Mouse (Mus musculus) limb, embryonic 13.5 days (tissue): ENCODE measurements at regions not wholly inside any gene's neighbourhood (a gene's known extent, or its start where the extent isn't known, plus 50 kb on each side); places are given as distances from the start of the nearest gene placed in this dataset.
A peak's percentile ranks its signal among the peaks of the same experiment; 100 is the strongest.

ENCODE experiments used
- ATAC-seq: fragments of 200-750 bp; cut with Nextera tagmentation; 2 replicates; pipeline ENCODE4 v1.8.0; 2017; ENCODE audit warnings: low read depth, moderate number of reproducible peaks, moderate TSS enrichment; ENCODE audit not compliant: low FRiP score
- H3K27ac ChIP-seq: fragments of 300-500 bp; sonication (generic); 2 replicates; pipeline ENCODE4 v1.5.1; 2015; ENCODE audit warnings: inconsistent platforms, mild to moderate bottlenecking, moderate library complexity
- H3K27me3 ChIP-seq: fragments of 300-500 bp; sonication (generic); 2 replicates; pipeline ENCODE4 v1.6.1; 2015; ENCODE audit warnings: mild to moderate bottlenecking, inconsistent platforms
- H3K36me3 ChIP-seq: fragments of 300-500 bp; sonication (generic); 2 replicates; pipeline ENCODE4 v1.6.1; 2015; ENCODE audit warnings: inconsistent platforms, mild to moderate bottlenecking, moderate library complexity
- H3K4me1 ChIP-seq: fragments of 300-500 bp; sonication (generic); 2 replicates; pipeline ENCODE4 v1.6.1; 2015; ENCODE audit warnings: inconsistent platforms
- H3K4me2 ChIP-seq: fragments of 300-500 bp; sonication (generic); replicated peaks from 2 replicates; pipeline ENCODE4 v1.6.1; 2015; ENCODE audit warnings: inconsistent platforms, mild to moderate bottlenecking, moderate library complexity
- H3K4me3 ChIP-seq: fragments of 300-500 bp; sonication (generic); 2 replicates; pipeline ENCODE4 v1.5.1; 2015; ENCODE audit warnings: moderate library complexity, mild to moderate bottlenecking, inconsistent platforms
- H3K9ac ChIP-seq: fragments of 300-500 bp; sonication (generic); 2 replicates; pipeline ENCODE4 v1.6.1; 2015; ENCODE audit warnings: mild to moderate bottlenecking, inconsistent platforms
- H3K9me3 ChIP-seq: fragments of 300-500 bp; sonication (generic); 2 replicates; pipeline ENCODE4 v1.6.1; 2016; ENCODE audit warnings: inconsistent platforms
- whole genome bisulfite sequencing: fragments of 180-500 bp; shearing (Covaris S2); methylation state at CpG from one replicate; pipeline ENCODE4 v1.1.7; 2015; 5-methylcytosine and 5-hydroxymethylcytosine counted together

DNA sequence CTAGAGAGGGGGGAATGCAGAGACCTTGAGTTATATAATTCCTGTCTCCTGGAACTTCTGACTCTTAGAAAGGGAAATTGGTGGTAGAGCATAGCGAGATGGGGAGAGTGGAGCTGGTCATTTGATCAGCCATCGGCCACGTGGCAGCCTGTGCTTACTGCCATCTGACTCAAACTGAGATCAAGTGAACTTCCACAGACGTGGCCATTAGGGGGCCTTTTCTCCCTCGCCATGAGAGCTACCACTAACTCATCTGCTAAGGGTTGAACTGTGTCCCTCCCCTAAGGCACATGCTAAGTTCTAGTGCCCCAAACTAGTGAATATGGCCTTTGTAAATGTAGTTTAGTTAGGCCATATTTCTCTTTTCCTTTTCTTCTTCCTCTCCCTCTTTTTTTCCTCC lies 120.6 kb downstream of the 2410131K14Rik start:
- ATAC-seq: no peak
- H3K9ac ChIP-seq: no peak overlapping the region
- WGBS: 20% methylated on average over 5 of the region's 5 CpGs
- H3K27ac ChIP-seq: no peak overlapping the region
- 0 out of 2 replicates have a peak, but pooled peaks cover 3% of the 10 kb centered on the region for H3K9me3 ChIP-seq
- H3K27me3 ChIP-seq: no peaks in the 10 kb centered on the region
- H3K36me3 ChIP-seq: no peaks in the 10 kb centered on the region
- no peak overlapping the region for H3K4me3 ChIP-seq
- H3K4me2 ChIP-seq: no peak overlapping the region
- H3K4me1 ChIP-seq: peaks cover 30% of the 10 kb centered on the region

DNA sequence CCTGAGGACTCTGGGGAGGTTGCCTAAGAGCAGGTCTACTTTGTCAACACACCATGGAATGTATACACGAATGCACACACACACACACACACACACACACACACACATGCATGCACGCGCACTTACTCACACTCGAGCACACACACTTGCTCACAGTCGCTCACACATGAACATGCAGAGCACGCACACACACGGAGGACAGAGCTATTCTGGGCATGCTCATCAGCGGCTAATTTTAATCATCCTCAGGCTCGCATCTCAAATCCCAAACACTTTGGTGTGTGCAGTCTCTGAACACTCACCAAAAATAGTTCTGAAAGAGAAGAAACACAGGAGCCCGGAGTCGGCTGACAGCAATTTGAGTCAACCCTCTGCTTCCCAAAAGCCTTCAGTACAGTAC lies 122.0 kb downstream of the 2410131K14Rik start:
- no peak overlapping the region for H3K9ac ChIP-seq
- ATAC-seq: no peak
- H3K27me3 ChIP-seq: 0 out of 2 replicates have a peak, but pooled peaks cover 2% of the 10 kb centered on the region
- H3K9me3 ChIP-seq: 0 out of 2 replicates have a peak, but pooled peaks cover 3% of the 10 kb centered on the region
- no peaks in the 10 kb centered on the region for H3K36me3 ChIP-seq
- H3K27ac ChIP-seq: no peak overlapping the region
- WGBS: 85% methylated on average over 11 of the region's 11 CpGs
- no peak overlapping the region for H3K4me3 ChIP-seq
- H3K4me2 ChIP-seq: no peak overlapping the region
- peaks cover 16% of the 10 kb centered on the region for H3K4me1 ChIP-seq

DNA sequence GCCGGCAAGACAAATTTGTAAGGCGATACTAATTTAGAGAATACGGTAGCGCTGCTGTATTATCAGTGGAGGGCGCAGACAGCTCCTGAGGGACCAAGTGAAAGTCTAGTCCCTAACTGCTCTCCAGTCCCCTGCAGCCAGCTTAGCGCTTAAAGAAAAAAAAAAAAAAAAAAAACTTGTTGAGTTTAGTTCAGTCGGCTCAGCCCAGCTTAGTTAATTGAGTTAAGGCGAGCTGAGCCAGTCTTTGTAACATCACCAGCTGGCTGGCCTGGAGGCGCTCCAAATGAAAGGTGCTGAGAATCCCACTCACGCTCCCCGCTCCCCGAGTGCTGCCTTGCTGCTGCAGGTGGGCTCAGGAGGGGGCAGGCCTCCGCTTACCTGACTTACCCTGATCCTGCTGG lies 128.6 kb downstream of the 2410131K14Rik start:
- Histone ChIP-seq H3K9me3 (0 out of 2 replicates have a peak, but pooled peaks cover 3% of the 10 kb centered on the region), H3K4me1 (peaks cover 26% of the 10 kb centered on the region), H3K27me3 (peaks cover 9% of the 10 kb centered on the region; the same call in 1 of the 2 replicates), H3K36me3 (no peaks in the 10 kb centered on the region), H3K4me2 (peak overlapping the region; percentile 35), H3K27ac (no peak overlapping the region), H3K9ac (no peak overlapping the region), H3K4me3 (no peak overlapping the region)
- ATAC-seq: no peak
- WGBS: 4% methylated on average over 13 of the region's 13 CpGs

DNA sequence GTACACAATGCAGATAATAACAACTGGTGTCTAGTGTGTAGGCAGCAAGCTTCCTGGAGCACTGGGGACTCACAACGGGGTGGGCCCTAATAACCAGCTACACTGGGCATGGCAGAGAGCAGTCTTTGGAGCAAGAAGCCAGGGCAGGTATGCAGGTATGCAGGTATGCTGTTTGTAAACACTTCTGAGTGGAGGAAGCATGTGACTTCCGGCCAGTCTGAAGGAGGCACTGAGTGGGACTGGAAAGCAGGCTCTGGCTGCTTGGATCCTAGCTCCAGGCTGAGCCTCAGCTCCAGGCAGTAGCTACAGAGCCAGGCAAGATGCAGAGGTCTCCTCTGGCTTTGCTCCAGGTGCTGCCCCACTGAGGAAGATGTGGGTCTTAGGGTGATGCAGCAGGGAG lies 129.9 kb downstream of the 2410131K14Rik start:
- H3K27ac ChIP-seq: no peak overlapping the region
- 59% methylated on average over 2 of the region's 2 CpGs for WGBS
- ATAC-seq: no peak
- H3K36me3 ChIP-seq: no peaks in the 10 kb centered on the region
- H3K4me3 ChIP-seq: no peak overlapping the region
- H3K4me1 ChIP-seq: peaks cover 31% of the 10 kb centered on the region
- H3K4me2 ChIP-seq: no peak overlapping the region
- no peaks in the 10 kb centered on the region for H3K9me3 ChIP-seq
- peaks cover 13% of the 10 kb centered on the region for H3K27me3 ChIP-seq
- H3K9ac ChIP-seq: no peak overlapping the region

DNA sequence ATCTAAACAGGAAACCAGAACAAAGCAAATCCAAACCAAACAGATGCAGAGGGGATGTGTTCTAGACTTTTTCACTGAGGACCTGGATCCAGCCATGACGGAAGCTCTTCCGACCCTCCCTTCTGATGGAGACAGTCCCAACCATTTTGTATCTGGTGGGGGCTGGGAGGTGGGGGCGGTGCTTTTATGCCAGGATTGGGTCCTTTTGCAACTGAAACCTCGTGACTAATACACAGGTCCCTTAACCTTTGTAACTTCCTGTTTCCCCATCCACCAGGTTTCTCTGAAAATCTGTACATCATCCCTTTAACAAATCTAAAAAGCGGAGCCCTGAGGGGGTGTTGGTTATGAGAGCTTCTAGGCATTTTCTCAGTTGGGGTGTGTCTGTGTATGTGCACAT lies 130.9 kb downstream of the 2410131K14Rik start:
- 74% methylated on average over 5 of the region's 5 CpGs for WGBS
- Histone ChIP-seq H3K36me3 (no peaks in the 10 kb centered on the region), H3K27ac (no peak overlapping the region), H3K4me1 (peaks cover 38% of the 10 kb centered on the region), H3K9ac (no peak overlapping the region), H3K9me3 (no peaks in the 10 kb centered on the region), H3K4me2 (no peak overlapping the region), H3K4me3 (no peak overlapping the region), H3K27me3 (peaks cover 15% of the 10 kb centered on the region)
- ATAC-seq: no peak

DNA sequence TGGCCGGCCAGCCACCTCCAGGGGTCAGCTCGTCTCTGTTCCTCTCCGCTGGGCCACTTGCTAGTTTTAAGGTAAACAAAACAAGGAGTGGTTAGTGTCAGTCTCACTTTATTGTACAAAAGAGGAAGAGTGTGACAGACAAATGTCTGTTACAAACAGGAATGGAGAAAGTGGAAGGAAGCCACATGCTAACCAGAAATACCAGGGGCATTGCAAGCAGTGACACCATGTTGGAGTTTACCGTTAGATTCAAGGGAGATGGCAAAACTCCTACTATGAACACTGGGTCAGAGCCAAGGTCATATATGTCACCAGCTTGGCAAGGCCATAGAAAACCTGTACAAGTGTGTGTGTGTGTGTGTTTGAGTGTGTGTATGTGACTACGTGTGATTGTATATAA lies 131.5 kb downstream of the 2410131K14Rik start:
- H3K9ac ChIP-seq: no peak overlapping the region
- WGBS: 67% methylated on average over 5 of the region's 5 CpGs
- no peaks in the 10 kb centered on the region for H3K9me3 ChIP-seq
- no peak overlapping the region for H3K4me3 ChIP-seq
- H3K27me3 ChIP-seq: peaks cover 13% of the 10 kb centered on the region
- H3K4me2 ChIP-seq: no peak overlapping the region
- peaks cover 41% of the 10 kb centered on the region for H3K4me1 ChIP-seq
- no peak overlapping the region for H3K27ac ChIP-seq
- no peaks in the 10 kb centered on the region for H3K36me3 ChIP-seq
- ATAC-seq: no peak

DNA sequence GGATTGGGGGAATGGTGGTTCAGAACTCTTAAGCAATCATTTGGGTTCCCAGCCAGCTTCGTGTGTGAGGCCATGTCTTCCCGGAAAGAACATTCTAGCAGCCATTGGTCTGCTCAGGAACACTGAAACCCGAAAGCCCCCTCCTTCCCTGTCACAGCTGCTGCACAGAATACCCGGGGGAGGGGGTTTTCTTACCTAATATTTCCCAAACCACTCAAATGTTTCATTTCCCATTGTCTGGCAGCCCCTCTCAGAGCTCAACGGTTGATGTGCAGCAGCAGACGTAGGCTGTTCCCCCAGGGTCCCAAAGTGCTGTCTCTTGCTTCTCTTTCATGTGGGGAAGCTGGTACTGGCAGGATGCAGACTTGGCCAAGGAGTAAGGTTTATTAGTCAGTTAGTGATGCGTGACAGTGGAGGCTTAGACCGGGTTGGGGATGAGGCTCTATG lies 132.4 kb downstream of the 2410131K14Rik start:
- H3K36me3 ChIP-seq: no peaks in the 10 kb centered on the region
- no peak overlapping the region for H3K4me3 ChIP-seq
- no peak overlapping the region for H3K9ac ChIP-seq
- no peaks in the 10 kb centered on the region; the same call in 1 of the 2 replicates for H3K9me3 ChIP-seq
- peaks cover 46% of the 10 kb centered on the region for H3K4me1 ChIP-seq
- H3K4me2 ChIP-seq: no peak overlapping the region
- H3K27ac ChIP-seq: no peak overlapping the region
- ATAC-seq: no peak
- H3K27me3 ChIP-seq: peaks cover 13% of the 10 kb centered on the region
- WGBS: 52% methylated on average over 8 of the region's 8 CpGs

DNA sequence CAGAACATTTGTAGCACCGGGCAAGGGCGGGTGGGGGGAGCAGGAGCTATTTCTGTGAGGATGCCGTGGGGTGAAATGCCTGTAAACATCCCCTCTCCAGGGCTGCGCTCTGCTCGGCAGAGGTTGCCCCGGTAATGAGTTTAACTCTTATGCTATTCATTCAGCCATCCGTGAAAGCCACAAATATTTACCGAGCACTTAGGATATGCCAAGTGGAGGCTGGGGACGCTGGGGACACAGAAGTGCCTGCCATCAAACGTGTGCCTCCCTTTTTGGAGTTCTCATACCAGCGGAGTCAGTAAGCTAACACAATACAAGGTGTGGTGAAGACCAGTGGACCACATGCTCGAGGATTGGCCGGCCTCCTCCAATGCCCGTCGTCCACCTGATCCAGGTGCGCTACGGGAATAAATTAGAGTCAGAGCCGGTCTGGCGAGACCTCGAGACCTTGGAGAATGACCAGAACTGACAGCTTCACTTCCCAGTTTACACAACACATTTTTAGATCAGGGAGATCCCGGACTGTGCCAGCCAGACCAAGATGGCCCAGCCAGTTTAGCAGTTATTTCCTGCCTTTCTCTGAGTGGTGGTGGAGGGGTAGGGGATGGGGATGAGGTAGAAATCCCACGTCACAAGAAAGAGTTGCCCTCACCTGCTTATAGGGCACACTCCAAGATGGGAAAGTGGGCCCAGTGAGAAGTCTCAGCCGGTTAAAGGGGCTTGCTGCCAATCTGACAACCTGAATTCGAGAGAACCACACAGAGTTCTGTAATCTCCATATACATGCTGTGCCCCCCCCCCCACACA lies 134.4 kb downstream of the 2410131K14Rik start:
- no peak for ATAC-seq
- Histone ChIP-seq H3K27ac (0 out of 2 replicates have a peak overlapping the region, but pooled peaks have one; percentile 28), H3K27me3 (peaks cover 8% of the 10 kb centered on the region), H3K4me3 (no peak overlapping the region), H3K36me3 (no peaks in the 10 kb centered on the region), H3K9me3 (no peaks in the 10 kb centered on the region; the same call in 1 of the 2 replicates), H3K4me1 (peaks cover 29% of the 10 kb centered on the region), H3K4me2 (no peak overlapping the region), H3K9ac (no peak overlapping the region)
- 47% methylated on average over 24 of the region's 24 CpGs for WGBS

DNA sequence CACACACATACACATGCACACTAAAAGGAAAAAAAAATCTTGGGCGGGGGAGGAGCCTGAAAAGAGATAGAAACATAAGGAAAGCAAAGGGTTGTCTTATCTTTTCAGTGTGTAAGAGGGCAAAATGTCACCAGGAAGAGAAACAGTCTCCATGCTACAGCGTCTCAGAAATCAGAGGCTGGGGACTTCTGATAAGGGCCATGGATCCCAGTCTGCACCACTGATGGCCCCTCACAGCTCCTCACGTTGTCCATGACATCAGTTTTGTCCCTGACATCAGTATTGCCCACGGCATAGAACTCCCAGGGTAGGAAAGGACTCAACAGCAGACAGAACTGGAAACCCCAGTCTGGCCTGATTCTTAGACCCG lies 135.0 kb downstream of the 2410131K14Rik start:
- H3K27ac ChIP-seq: peak overlapping the region; percentile 44; the same call in 1 of the 2 replicates
- H3K9me3 ChIP-seq: no peaks in the 10 kb centered on the region; the same call in 1 of the 2 replicates
- H3K27me3 ChIP-seq: peaks cover 6% of the 10 kb centered on the region
- no peaks in the 10 kb centered on the region for H3K36me3 ChIP-seq
- H3K4me2 ChIP-seq: peak overlapping the region; percentile 86
- H3K9ac ChIP-seq: peak overlapping the region; percentile 67; the same call in 1 of the 2 replicates
- no peak for ATAC-seq
- WGBS: 29% methylated on average over 5 of the region's 5 CpGs
- H3K4me1 ChIP-seq: peaks cover 24% of the 10 kb centered on the region
- peak overlapping the region; percentile 51 for H3K4me3 ChIP-seq

DNA sequence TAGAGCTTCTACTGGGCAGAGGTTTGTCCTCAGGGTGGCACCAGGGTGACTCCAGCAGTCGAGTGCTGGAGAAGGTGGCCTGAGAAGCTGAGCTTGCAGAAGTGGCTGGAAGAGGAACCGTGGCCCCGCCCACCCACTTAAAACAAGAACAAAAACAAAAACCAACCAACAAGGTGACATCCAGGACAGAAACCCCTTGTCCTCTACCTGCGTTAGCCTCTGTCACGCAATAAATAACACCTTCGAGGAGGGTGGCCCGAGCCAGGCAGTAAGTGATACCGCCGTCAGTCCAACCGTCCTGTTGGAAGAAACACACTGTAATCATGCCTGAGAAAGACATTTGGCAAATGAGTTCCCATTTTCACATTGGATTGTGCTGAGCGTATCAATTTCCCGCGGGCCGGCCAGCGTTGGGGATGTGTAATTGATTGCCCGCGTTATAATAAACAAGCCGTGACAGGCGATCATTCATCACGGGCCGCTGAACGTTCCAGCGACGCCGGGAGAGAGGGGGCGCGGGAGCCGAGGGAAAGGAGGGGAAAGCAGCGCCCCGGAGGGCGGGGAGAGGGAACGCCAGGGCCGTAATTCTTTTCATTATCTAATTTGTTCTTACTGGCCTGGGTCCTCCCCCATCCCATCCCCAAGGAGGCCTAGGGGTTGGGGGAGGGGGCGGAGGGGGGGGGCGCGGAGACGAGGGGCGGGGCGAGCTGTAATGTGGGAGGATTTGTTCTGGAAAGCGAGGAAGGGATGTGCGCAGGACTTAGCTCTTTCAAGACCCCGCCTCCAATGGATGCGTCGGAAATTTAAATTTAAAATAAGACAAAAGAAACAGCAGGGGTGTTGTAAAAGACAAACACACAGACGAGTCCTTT lies 135.6 kb downstream of the 2410131K14Rik start:
- H3K4me2 ChIP-seq: peak overlapping the region; percentile 86
- peak overlapping the region; percentile 55; the same call in 1 of the 2 replicates for H3K27ac ChIP-seq
- H3K9ac ChIP-seq: peak overlapping the region; percentile 67
- peak overlapping the region; percentile 51 for H3K4me3 ChIP-seq
- H3K27me3 ChIP-seq: peaks cover 6% of the 10 kb centered on the region
- no peaks in the 10 kb centered on the region for H3K36me3 ChIP-seq
- WGBS: under 1% methylated on average over 37 of the region's 45 CpGs
- H3K9me3 ChIP-seq: no peaks in the 10 kb centered on the region; the same call in 1 of the 2 replicates
- H3K4me1 ChIP-seq: peaks cover 19% of the 10 kb centered on the region
- peak; percentile 72 for ATAC-seq

DNA sequence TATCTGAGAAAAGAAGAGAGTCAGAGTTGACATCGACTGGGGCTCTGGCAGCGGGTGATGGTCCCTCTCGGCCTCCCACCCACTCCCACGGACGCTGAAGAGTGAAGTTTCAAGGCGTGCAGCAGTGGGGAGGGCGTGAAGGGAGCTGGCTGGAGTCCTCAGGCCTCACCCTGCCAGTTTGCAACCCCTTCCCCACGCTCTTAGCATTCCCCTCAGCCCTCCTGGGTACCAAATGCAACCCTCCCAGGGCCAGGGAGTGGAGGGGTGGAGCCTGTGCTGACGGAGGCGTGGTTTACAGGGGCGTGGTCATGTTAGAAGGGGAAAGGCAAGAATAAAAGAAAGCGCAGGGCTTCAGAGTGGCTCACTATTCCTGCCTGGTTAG lies 136.3 kb downstream of the 2410131K14Rik start:
- H3K27ac ChIP-seq: peak overlapping the region; percentile 55; the same call in 1 of the 2 replicates
- no peaks in the 10 kb centered on the region for H3K36me3 ChIP-seq
- WGBS: under 1% methylated on average over 12 of the region's 12 CpGs
- peaks cover 19% of the 10 kb centered on the region for H3K4me1 ChIP-seq
- peak overlapping the region; percentile 86 for H3K4me2 ChIP-seq
- no peaks in the 10 kb centered on the region; the same call in 1 of the 2 replicates for H3K9me3 ChIP-seq
- ATAC-seq: peak; percentile 58; the same call in 1 of the 2 replicates
- H3K9ac ChIP-seq: peak overlapping the region; percentile 67
- H3K27me3 ChIP-seq: peaks cover 6% of the 10 kb centered on the region
- peak overlapping the region; percentile 51 for H3K4me3 ChIP-seq

DNA sequence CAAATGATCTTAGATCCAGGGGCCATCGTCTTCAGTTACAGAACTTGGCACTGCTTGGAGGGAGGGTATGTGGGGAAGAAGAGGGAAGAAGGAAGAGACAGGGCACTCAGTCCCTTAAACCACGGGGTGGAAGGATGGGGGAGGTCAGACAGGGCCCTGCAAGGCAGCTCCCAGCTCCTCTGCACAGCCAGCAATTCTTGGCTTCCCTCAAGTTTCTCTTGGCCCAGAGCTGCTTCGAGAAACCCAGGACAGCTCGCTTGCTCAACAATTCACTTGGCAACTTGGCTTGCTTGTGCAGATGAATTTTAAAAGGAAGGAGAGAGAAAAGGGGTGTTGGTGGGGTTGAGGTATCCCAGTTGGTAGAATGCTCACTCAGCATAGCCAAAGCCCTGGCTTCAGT lies 141.1 kb downstream of the 2410131K14Rik start:
- Histone ChIP-seq H3K27ac (no peak overlapping the region), H3K9me3 (peaks cover 11% of the 10 kb centered on the region), H3K36me3 (no peaks in the 10 kb centered on the region), H3K9ac (no peak overlapping the region), H3K27me3 (no peaks in the 10 kb centered on the region), H3K4me3 (no peak overlapping the region), H3K4me2 (no peak overlapping the region), H3K4me1 (peaks cover 10% of the 10 kb centered on the region)
- 70% methylated on average over 4 of the region's 4 CpGs for WGBS
- ATAC-seq: no peak
